Mouse (Mus musculus) embryonic fibroblast, embryonic 13.5 days (primary cell): Measurements from ENCODE around the gene Xk.
"Not testable (repeated sequence)": the region's sequence is repeated elsewhere in the genome, so short reads cannot be mapped to it uniquely, and the experiment has no call there.

ENCODE experiments used
- CTCF ChIP-seq: IDR thresholded peaks from 2 replicates; pipeline ENCODE4 v1.5.1; 2011; ENCODE audit warnings: mild to moderate bottlenecking, control low read depth, low read length, moderate library complexity, borderline replicate concordance; ENCODE audit not compliant: insufficient read depth
- POLR2A ChIP-seq: IDR thresholded peaks from 2 replicates; pipeline ENCODE4 v1.6.1; 2011; ENCODE audit warnings: low read depth, mild to moderate bottlenecking, control low read depth, low read length, moderate library complexity

- TF ChIP-seq CTCF, POLR2A: not testable (repeated sequence)
Observed at GRCm38 (mm10) chrX:9350327-9350726, 77.8 kb downstream of the Xk start, which contains the start of gene H2al1k.
